Mouse (Mus musculus) megakaryocyte, embryonic 14.5 days (primary cell): ENCODE data around the gene Oaz1. TPM values are rescaled to one million over a fixed set of nuclear protein-coding genes. Genes with fewer than 3 reads are reported as not detected.

ENCODE experiments used
- H3K27me3 ChIP-seq: replicated peaks from 2 replicates; pipeline ENCODE3; 2012; ENCODE audit warnings: inconsistent platforms
- H3K36me3 ChIP-seq: replicated peaks from 2 replicates; pipeline ENCODE3; 2012; ENCODE audit warnings: low read length, inconsistent platforms, mixed read lengths
- H3K4me1 ChIP-seq: 2 replicates; pipeline ENCODE4 v1.6.1; 2012; ENCODE audit warnings: inconsistent platforms
- H3K4me3 ChIP-seq: replicated peaks from 2 replicates; pipeline ENCODE3; 2012; ENCODE audit warnings: moderate library complexity, mild to moderate bottlenecking, inconsistent platforms
- H3K9me3 ChIP-seq: 2 replicates; pipeline ENCODE4 v1.6.1; 2012; ENCODE audit warnings: inconsistent platforms
- FLI1 ChIP-seq: IDR thresholded peaks from 2 replicates; pipeline ENCODE4 v1.6.1; 2012; ENCODE audit warnings: low read length, inconsistent platforms, mixed read lengths
- GATA1 ChIP-seq: IDR thresholded peaks from 3 replicates; pipeline ENCODE4 v1.6.1; 2012; ENCODE audit warnings: mixed read lengths, low read length, inconsistent platforms, borderline replicate concordance
- polyA plus RNA-seq: library from polyadenylated mRNA; stranded (reverse); fragments of >175 nt; gene quantifications from 2 replicates; pipeline ENCODE4 v1.2.3, GENCODE M21; 2012; ENCODE audit warnings: low replicate concordance; ENCODE audit not compliant: insufficient read depth

Gene Oaz1
- polyA plus RNA-seq, 1 experiment, result 5,289 TPM

DNA sequence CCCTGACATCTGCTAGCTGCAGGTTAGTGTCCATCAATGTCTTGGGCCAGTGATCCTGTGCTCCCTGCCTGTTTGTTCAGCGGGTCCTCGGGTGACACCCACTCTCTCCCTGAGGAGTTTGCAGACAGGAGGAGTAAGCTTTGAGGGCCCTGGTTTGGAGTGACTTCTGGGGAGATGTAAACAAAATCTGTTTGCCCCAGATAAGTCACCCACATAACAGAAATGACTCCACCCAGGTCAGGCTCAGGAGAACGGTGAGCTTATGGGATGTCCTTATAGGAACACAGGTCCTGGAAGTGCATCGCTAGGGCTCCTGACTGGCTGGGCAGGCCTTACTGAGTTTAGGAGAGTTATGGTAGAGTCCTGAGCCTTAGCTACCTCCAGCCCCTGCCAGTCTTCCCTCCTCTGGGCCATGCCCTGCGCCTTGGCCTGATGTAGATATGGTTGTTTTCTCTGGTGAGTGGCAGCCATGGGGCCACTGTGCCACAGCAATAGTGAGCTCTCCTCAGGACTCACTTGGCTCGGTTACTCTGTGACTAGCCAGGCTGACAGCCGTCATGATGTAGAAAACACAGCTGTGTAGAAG, 32.0 kb downstream of the Oaz1 start:
- Histone ChIP-seq H3K4me3 (no peak overlapping the region), H3K9me3 (no peaks in the 10 kb centered on the region), H3K4me1 (peaks cover 65% of the 10 kb centered on the region), H3K36me3 (peaks cover 44% of the 10 kb centered on the region), H3K27me3 (no peaks in the 10 kb centered on the region)
- TF ChIP-seq FLI1 (no peak), GATA1 (no peak)

DNA sequence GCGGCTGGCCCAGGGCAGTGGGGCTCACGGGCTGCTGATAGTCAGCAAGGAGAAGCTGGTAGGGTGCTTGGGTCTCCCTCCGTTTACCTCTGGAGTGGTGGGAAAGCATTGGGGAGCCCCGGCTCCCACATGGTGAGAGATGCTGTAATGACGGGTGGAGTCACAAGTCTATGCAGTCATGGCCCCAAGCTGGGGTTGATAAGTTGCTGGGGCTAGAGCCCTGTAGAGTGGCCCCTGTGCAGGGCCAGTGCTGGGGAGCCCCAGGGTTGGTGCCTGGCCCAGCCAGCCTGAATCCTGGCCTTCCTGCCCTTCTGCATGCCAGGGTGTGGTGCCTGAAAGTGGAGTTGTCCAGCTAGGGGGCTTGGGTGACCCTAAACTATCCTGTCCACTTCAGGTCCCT, 35.8 kb downstream of the Oaz1 start:
- Histone ChIP-seq H3K4me1 (peaks cover 31% of the 10 kb centered on the region), H3K27me3 (no peaks in the 10 kb centered on the region), H3K4me3 (no peak overlapping the region), H3K9me3 (no peaks in the 10 kb centered on the region), H3K36me3 (peaks cover 80% of the 10 kb centered on the region)
- TF ChIP-seq FLI1, result no peak
- no peak for TF ChIP-seq GATA1

DNA sequence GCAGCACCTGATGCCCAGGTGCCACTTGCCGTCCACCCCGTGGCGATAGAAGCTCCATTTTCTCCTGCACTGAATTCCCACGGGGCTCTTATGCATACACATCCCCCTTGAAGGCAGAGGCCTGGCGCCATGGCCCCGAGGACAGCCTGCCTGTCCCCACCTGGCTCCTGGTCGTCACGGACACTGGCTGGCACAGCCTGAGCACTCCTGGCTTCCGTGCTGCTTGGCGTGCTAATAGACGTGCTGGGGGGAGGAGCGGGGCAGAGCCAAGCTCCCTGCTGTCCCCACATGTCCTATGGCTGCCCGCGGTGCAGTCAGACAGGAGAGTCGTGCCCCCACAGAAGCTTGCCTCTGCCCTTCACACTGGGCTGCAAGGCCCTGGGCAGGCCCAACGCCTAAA, 38.0 kb downstream of the Oaz1 start:
- Histone ChIP-seq H3K27me3 (no peaks in the 10 kb centered on the region), H3K9me3 (no peaks in the 10 kb centered on the region), H3K4me1 (peaks cover 12% of the 10 kb centered on the region), H3K4me3 (no peak overlapping the region), H3K36me3 (peaks cover 89% of the 10 kb centered on the region)
- TF ChIP-seq FLI1 (no peak), GATA1 (no peak)

DNA sequence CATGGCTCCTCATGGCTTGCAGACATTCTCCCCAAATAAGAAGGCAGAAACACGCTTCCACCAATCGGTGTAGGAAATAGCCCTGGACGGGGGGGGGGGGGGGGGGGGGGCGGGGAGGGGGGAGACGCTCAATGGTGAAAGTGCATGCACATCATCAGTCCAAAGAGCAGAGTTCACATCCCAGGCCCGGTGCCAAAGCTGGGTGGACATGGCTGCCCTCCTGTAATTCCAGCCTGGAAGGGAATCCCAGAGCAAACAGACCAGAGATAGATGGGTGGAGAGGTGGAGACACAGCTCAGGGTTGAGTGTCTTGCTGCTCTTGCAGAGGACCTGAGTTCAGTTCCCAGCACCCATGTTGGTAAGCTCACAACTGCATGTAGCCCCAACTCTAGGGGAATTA, 44.5 kb downstream of the Oaz1 start:
- Histone ChIP-seq H3K36me3 (peaks cover 29% of the 10 kb centered on the region), H3K4me3 (no peak overlapping the region), H3K4me1 (peaks cover 18% of the 10 kb centered on the region), H3K9me3 (no peaks in the 10 kb centered on the region), H3K27me3 (peaks cover 33% of the 10 kb centered on the region)
- TF ChIP-seq FLI1 (no peak), GATA1 (no peak)

DNA sequence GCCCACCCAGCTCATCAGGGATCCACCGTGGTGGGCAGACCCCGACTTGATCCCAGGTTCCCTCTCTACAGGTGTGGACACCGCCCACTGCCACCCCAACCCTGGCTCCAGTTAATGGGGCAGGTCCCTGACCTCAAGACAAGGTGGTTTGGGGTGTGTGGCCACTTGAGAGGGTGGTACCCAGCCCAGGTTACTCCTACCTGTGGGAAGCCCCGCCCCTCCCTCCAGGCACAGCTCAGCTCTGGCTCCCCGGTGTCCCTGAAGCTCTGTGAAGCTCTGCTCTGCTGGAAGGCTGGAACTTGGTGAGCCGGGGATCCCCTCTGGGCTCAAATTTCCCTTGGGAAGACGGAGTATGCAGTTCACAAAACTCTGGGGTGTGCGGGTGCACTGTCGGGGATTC, 45.1 kb downstream of the Oaz1 start, which contains the start of gene Tmprss9:
Tmprss9 (plus strand) TSS at position 268 of the 400 bp plus-strand sequence.
- TF ChIP-seq GATA1 (no peak), FLI1 (no peak)
- H3K36me3 ChIP-seq, result peaks cover 23% of the 10 kb centered on the region
- H3K4me1 ChIP-seq, result peaks cover 23% of the 10 kb centered on the region
- H3K27me3 ChIP-seq, result peaks cover 33% of the 10 kb centered on the region
- H3K4me3 ChIP-seq, result peak within 1 kb of the TSS; percentile 42
- no peaks in the 10 kb centered on the region for H3K9me3 ChIP-seq

DNA sequence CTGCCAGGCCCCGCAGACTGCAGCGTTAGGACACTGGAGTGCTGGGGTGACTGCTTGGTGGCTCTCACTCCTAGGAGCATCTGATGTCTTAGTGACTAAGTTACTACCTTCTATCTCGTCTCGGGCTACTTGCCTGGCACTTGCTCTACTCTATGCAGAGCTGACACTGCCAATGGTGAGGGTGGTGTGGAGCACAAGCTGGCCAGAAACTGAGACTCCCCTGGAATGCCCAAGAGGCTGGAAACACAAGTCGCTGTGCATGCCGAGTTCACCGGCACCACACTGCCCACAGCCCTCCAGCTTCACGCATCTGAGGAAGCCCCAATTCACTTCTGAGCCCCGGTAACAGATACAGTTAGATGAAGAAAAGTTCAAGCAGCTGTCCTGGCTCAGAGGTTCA, 47.6 kb downstream of the Oaz1 start:
- TF ChIP-seq FLI1 (no peak), GATA1 (no peak)
- peaks cover 33% of the 10 kb centered on the region for H3K27me3 ChIP-seq
- H3K36me3 ChIP-seq, result no peaks in the 10 kb centered on the region
- peaks cover 44% of the 10 kb centered on the region for H3K4me1 ChIP-seq
- no peaks in the 10 kb centered on the region for H3K9me3 ChIP-seq
- H3K4me3 ChIP-seq, result no peak overlapping the region

DNA sequence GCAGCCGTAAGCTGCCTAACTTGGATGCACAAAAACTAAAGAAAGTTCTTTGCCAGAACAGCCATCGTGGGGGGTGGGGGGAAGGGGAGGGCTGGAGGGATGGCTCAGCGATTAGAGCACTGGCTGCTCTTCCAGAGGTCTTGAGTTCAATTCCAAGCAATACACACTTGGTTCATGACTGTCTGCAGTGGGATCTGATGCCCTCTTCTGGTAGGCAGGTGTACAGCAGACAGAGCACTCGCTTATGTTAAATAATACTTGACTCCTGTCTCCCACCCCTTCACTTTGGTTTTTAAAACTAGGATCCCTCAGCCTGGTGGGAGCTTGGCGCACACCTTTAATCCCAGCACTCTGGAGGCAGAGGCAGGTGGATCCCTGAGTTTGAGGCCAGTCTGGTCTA, 49.6 kb downstream of the Oaz1 start:
- no peak for TF ChIP-seq GATA1
- Histone ChIP-seq H3K4me3 (no peak overlapping the region), H3K9me3 (no peaks in the 10 kb centered on the region), H3K36me3 (no peaks in the 10 kb centered on the region), H3K27me3 (peaks cover 28% of the 10 kb centered on the region), H3K4me1 (peaks cover 63% of the 10 kb centered on the region)

DNA sequence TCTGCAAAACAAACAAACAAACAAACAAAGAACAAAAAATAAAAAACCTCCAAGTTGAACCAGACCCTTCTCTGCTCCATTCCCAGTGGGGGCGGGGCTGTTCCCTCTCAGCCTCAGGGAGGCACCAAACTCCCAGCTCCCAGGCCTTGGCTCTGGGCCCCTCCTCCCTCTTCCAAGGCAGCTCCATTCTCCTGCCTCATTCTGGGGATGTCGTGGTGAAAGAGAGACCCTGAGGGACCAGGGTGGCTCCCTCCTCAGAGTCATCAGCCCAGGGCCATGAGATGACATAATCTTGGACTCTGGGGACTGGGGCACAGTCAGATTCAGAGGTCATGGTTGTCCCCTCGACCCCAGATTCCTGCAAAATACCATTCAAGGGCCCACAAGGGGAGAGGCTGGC, 50.1 kb downstream of the Oaz1 start:
- Histone ChIP-seq H3K4me1 (peaks cover 63% of the 10 kb centered on the region), H3K9me3 (no peaks in the 10 kb centered on the region), H3K27me3 (peaks cover 24% of the 10 kb centered on the region), H3K36me3 (no peaks in the 10 kb centered on the region), H3K4me3 (no peak overlapping the region)
- TF ChIP-seq GATA1 (no peak), FLI1 (no peak)

Other genes starting within 250 kb of the Oaz1 start
- 35.6 and 98.1 TPM in 2 replicates for gene Klf16, start 249.3 kb upstream of the Oaz1 start, polyA plus RNA-seq
- gene Abhd17a, start 236.3 kb upstream of the Oaz1 start, polyA plus RNA-seq, result 581 and 2,064 TPM in 2 replicates
- gene Scamp4, start 223.8 kb upstream of the Oaz1 start, polyA plus RNA-seq, result 19.2 and 31.4 TPM in 2 replicates
- gene Adat3, start 223.8 kb upstream of the Oaz1 start, polyA plus RNA-seq, result 5.7 and 13.7 TPM in 2 replicates
- not detected in 2 replicates for gene Gm49322, start 220.6 kb upstream of the Oaz1 start, polyA plus RNA-seq
- 476 and 617 TPM in 2 replicates for gene Csnk1g2, start 203.8 kb upstream of the Oaz1 start, polyA plus RNA-seq
- gene Btbd2, start 169.6 kb upstream of the Oaz1 start, polyA plus RNA-seq, result 91.6 and 121 TPM in 2 replicates
- gene Mknk2, start 148.5 kb upstream of the Oaz1 start, polyA plus RNA-seq, result 472 and 996 TPM in 2 replicates
- gene Mob3a, start 124.7 kb upstream of the Oaz1 start, polyA plus RNA-seq, result 61.8 and 135 TPM in 2 replicates
- gene Izumo4, start 124.5 kb upstream of the Oaz1 start, polyA plus RNA-seq, result 19.4 and 27.8 TPM in 2 replicates
- 10.9 and 24.8 TPM in 2 replicates for gene Ap3d1, start 84.4 kb upstream of the Oaz1 start, polyA plus RNA-seq
- gene Dot1l, start 71.5 kb upstream of the Oaz1 start, polyA plus RNA-seq, result 35.3 and 88.7 TPM in 2 replicates
- 413 and 1,110 TPM in 2 replicates for gene Sf3a2, start 28.5 kb upstream of the Oaz1 start, polyA plus RNA-seq
- 184 and 251 TPM in 2 replicates for gene Plekhj1, start 28.0 kb upstream of the Oaz1 start, polyA plus RNA-seq
- gene Amh, start 21.4 kb upstream of the Oaz1 start, polyA plus RNA-seq, result 1.1 and 5.5 TPM in 2 replicates
- gene Jsrp1, start 13.2 kb upstream of the Oaz1 start, polyA plus RNA-seq, result not detected in 2 replicates
- 0.04 TPM in 1 of 2 replicates, not detected in the other for gene Lingo3, start 17.4 kb downstream of the Oaz1 start, polyA plus RNA-seq
- gene Lsm7, start 28.6 kb downstream of the Oaz1 start, polyA plus RNA-seq, result 6.8 and 219 TPM in 2 replicates
- gene Sppl2b, start 28.6 kb downstream of the Oaz1 start, polyA plus RNA-seq, result 33.4 and 118 TPM in 2 replicates
- gene Tmprss9, start 45.2 kb downstream of the Oaz1 start, polyA plus RNA-seq, result 0.08 TPM in 1 of 2 replicates, not detected in the other
- gene Timm13, start 74.3 kb downstream of the Oaz1 start, polyA plus RNA-seq, result 88.8 and 345 TPM in 2 replicates
- 11.8 and 16.6 TPM in 2 replicates for gene Lmnb2, start 91.6 kb downstream of the Oaz1 start, polyA plus RNA-seq
- gene Gadd45b, start 103.4 kb downstream of the Oaz1 start, polyA plus RNA-seq, result 29.3 and 96.0 TPM in 2 replicates
- gene Gng7, start 188.3 kb downstream of the Oaz1 start, polyA plus RNA-seq, result 0.41 and 1.1 TPM in 2 replicates
- 0.06 TPM in 1 of 2 replicates, not detected in the other for gene Diras1, start 199.0 kb downstream of the Oaz1 start, polyA plus RNA-seq
- 1.9 and 7.5 TPM in 2 replicates for gene Slc39a3, start 210.8 kb downstream of the Oaz1 start, polyA plus RNA-seq
- 262 and 632 TPM in 2 replicates for gene Sgta, start 233.5 kb downstream of the Oaz1 start, polyA plus RNA-seq
- 62.3 and 65.0 TPM in 2 replicates for gene Thop1, start 243.4 kb downstream of the Oaz1 start, polyA plus RNA-seq